Mouse (Mus musculus) MEL (cell line): Measurements from ENCODE around the gene Dennd2c. TPM values are rescaled to one million over a fixed set of nuclear protein-coding genes. Genes with fewer than 3 reads are reported as not detected.

Experiments
- DNase-seq: peaks from one replicate; pipeline ENCODE4 v3.0.0; 2011; ENCODE audit warnings: low read depth, low spot score
- H3K27ac ChIP-seq: 2 replicates; pipeline ENCODE4 v1.5.1; 2012; ENCODE audit warnings: low read depth, mild to moderate bottlenecking, control low read depth, low read length, moderate library complexity; ENCODE audit not compliant: control insufficient read depth
- H3K27me3 ChIP-seq, 2 experiments: fragments of 150-350 bp in 1 of 2; sonication (generic) in 1 of 2; 2 replicates each; pipeline ENCODE4 v1.6.1; 2012; ENCODE audit warnings: low read length in 2 of 2, mild to moderate bottlenecking in 2 of 2, improper control_type of control experiment in 1 of 2, moderate library complexity in 1 of 2; ENCODE audit not compliant: insufficient read depth in 2 of 2, control insufficient read depth in 1 of 2
- H3K36me3 ChIP-seq, 2 experiments: 2 replicates each; pipeline ENCODE4 v1.6.1; 2012 to 2014; ENCODE audit warnings: low read length in 2 of 2, improper control_type of control experiment in 1 of 2, inconsistent platforms in 1 of 2, mild to moderate bottlenecking in 1 of 2; ENCODE audit not compliant: insufficient read depth in 2 of 2, control insufficient read depth in 1 of 2
- H3K4me1 ChIP-seq, 2 experiments: fragments of 150-350 bp in 1 of 2; sonication (generic) in 1 of 2; 2 replicates each; pipeline ENCODE4 v1.6.1; 2012; ENCODE audit warnings: low read length in 2 of 2, improper control_type of control experiment in 1 of 2, mild to moderate bottlenecking in 1 of 2; ENCODE audit not compliant: insufficient read depth in 2 of 2, control insufficient read depth in 1 of 2
- H3K4me3 ChIP-seq, 2 experiments: fragments of 150-350 bp in 1 of 2; sonication (generic) in 1 of 2; 2 replicates each; pipeline ENCODE4 v1.5.1; 2012; ENCODE audit warnings: low read depth in 2 of 2, low read length in 2 of 2, mild to moderate bottlenecking in 2 of 2, moderate library complexity in 2 of 2, control low read depth in 1 of 2, improper control_type of control experiment in 1 of 2; ENCODE audit not compliant: control insufficient read depth in 1 of 2, insufficient read depth in 1 of 2
- H3K79me2 ChIP-seq: 2 replicates; pipeline ENCODE4 v1.6.1; 2012; ENCODE audit warnings: mild to moderate bottlenecking, low read length, moderate library complexity; ENCODE audit not compliant: control insufficient read depth, poor library complexity, insufficient read depth
- H3K9ac ChIP-seq: 2 replicates; pipeline ENCODE4 v1.6.1; 2012; ENCODE audit warnings: low read depth, mild to moderate bottlenecking, control low read depth, low read length, moderate library complexity; ENCODE audit not compliant: control insufficient read depth, poor library complexity, severe bottlenecking
- H3K9me3 ChIP-seq: fragments of 150-350 bp; sonication (generic); replicated peaks from 2 replicates; pipeline ENCODE4 v1.6.1; 2012; ENCODE audit warnings: mild to moderate bottlenecking, low read length, improper control_type of control experiment, moderate library complexity; ENCODE audit not compliant: insufficient read depth
- CHD2 ChIP-seq: IDR thresholded peaks from 2 replicates; pipeline ENCODE4 v1.6.1; 2011; ENCODE audit warnings: low read length, improper control_type of control experiment
- CTCF ChIP-seq, 3 experiments: IDR thresholded peaks in 2 of 3; conservative IDR thresholded peaks in 1 of 3; 2 replicates each; pipeline ENCODE4 v1.5.1; 2011 to 2012; ENCODE audit warnings: low read length in 3 of 3, low read depth in 2 of 3, mild to moderate bottlenecking in 2 of 3, improper control_type of control experiment in 1 of 3, inconsistent platforms in 1 of 3, mixed read lengths in 1 of 3, moderate library complexity in 1 of 3; ENCODE audit not compliant: control insufficient read depth in 1 of 3, insufficient read depth in 1 of 3, poor library complexity in 1 of 3, severe bottlenecking in 1 of 3
- ELF1 ChIP-seq: IDR thresholded peaks from 2 replicates; pipeline ENCODE4 v1.6.1; 2014; ENCODE audit warnings: low read depth, mild to moderate bottlenecking, inconsistent platforms, low read length, improper control_type of control experiment, moderate library complexity
- EP300 ChIP-seq, 2 experiments: IDR thresholded peaks; 2 replicates each; pipeline ENCODE4 v1.6.1; 2011; ENCODE audit warnings: improper control_type of control experiment in 2 of 2, low read length in 2 of 2, low read depth in 1 of 2, mild to moderate bottlenecking in 1 of 2
- GABPA ChIP-seq: IDR thresholded peaks from 2 replicates; pipeline ENCODE4 v1.6.1; 2012; ENCODE audit warnings: low read depth, mild to moderate bottlenecking, inconsistent platforms, low read length, improper control_type of control experiment, moderate library complexity
- GATA1 ChIP-seq: IDR thresholded peaks from 2 replicates; pipeline ENCODE4 v1.6.1; 2011; ENCODE audit warnings: low read depth, low read length, improper control_type of control experiment
- KAT2A ChIP-seq: conservative IDR thresholded peaks from 2 replicates; pipeline ENCODE4 v1.6.1; 2012; ENCODE audit warnings: low read depth, low read length, improper control_type of control experiment, inconsistent platforms
- MAFK ChIP-seq: IDR thresholded peaks from 2 replicates; pipeline ENCODE4 v1.6.1; 2011; ENCODE audit warnings: low read depth, mild to moderate bottlenecking, low read length, improper control_type of control experiment, borderline replicate concordance
- MAX ChIP-seq: IDR thresholded peaks from 2 replicates; pipeline ENCODE4 v1.6.1; 2011; ENCODE audit warnings: low read length, improper control_type of control experiment
- MYB ChIP-seq: IDR thresholded peaks from 2 replicates; pipeline ENCODE4 v1.6.1; 2011; ENCODE audit warnings: mild to moderate bottlenecking, low read depth, low read length, improper control_type of control experiment
- NRF1 ChIP-seq: IDR thresholded peaks from 2 replicates; pipeline ENCODE4 v1.6.1; 2014; ENCODE audit warnings: low read depth, mild to moderate bottlenecking, inconsistent platforms, low read length, improper control_type of control experiment, moderate library complexity; ENCODE audit not compliant: poor library complexity, insufficient read depth, severe bottlenecking
- POLR2A ChIP-seq, 2 experiments: IDR thresholded peaks; 2 replicates each; pipeline ENCODE4 v1.6.1; 2011 to 2012; ENCODE audit warnings: low read length in 2 of 2, mild to moderate bottlenecking in 2 of 2, control low read depth in 1 of 2, improper control_type of control experiment in 1 of 2, low read depth in 1 of 2, moderate library complexity in 1 of 2; ENCODE audit not compliant: control insufficient read depth in 1 of 2, insufficient read depth in 1 of 2, poor library complexity in 1 of 2
- POLR2AphosphoS2 ChIP-seq: IDR thresholded peaks from 2 replicates; pipeline ENCODE4 v1.6.1; 2011; ENCODE audit warnings: low read length, improper control_type of control experiment
- RAD21 ChIP-seq: IDR thresholded peaks from 2 replicates; pipeline ENCODE4 v1.6.1; 2011; ENCODE audit warnings: mild to moderate bottlenecking, low read depth, low read length, improper control_type of control experiment
- SIN3A ChIP-seq: IDR thresholded peaks from 2 replicates; pipeline ENCODE4 v1.6.1; 2012; ENCODE audit warnings: low read length, improper control_type of control experiment, inconsistent platforms
- SMC3 ChIP-seq: IDR thresholded peaks from 2 replicates; pipeline ENCODE4 v1.6.1; 2011; ENCODE audit warnings: low read depth, low read length, improper control_type of control experiment
- TBP ChIP-seq: IDR thresholded peaks from 2 replicates; pipeline ENCODE4 v1.8.0; 2011; ENCODE audit warnings: low read depth, low read length, improper control_type of control experiment
- USF1 ChIP-seq: IDR thresholded peaks from 2 replicates; pipeline ENCODE4 v1.6.1; 2014; ENCODE audit warnings: low read depth, mild to moderate bottlenecking, inconsistent platforms, low read length, improper control_type of control experiment, moderate library complexity
- USF2 ChIP-seq, 2 experiments: IDR thresholded peaks; 2 replicates each; pipeline ENCODE4 v1.6.1; 2011 to 2012; ENCODE audit warnings: improper control_type of control experiment in 2 of 2, low read length in 2 of 2, borderline replicate concordance in 1 of 2, inconsistent platforms in 1 of 2, low read depth in 1 of 2, mild to moderate bottlenecking in 1 of 2; ENCODE audit not compliant: insufficient read depth in 1 of 2
- ZC3H11A ChIP-seq: IDR thresholded peaks from 2 replicates; pipeline ENCODE4 v1.6.1; 2012; ENCODE audit warnings: low read depth, mild to moderate bottlenecking, inconsistent platforms, low read length, improper control_type of control experiment
- ZMIZ1 ChIP-seq: IDR thresholded peaks from 2 replicates; pipeline ENCODE4 v1.6.1; 2012; ENCODE audit warnings: low read depth, mild to moderate bottlenecking, inconsistent platforms, low read length, improper control_type of control experiment, moderate library complexity
- polyA plus RNA-seq, 2 experiments: library from polyadenylated mRNA; stranded (reverse) in 1 of 2; unstranded in 1 of 2; fragments of >175 nt in 1 of 2; fragments of >200 nt in 1 of 2; gene quantifications; 2 replicates each; pipeline versions ENCODE4 v1.2.1 to v1.2.4; 2012; ENCODE audit warnings: low replicate concordance in 2 of 2, low read depth in 1 of 2; ENCODE audit not compliant: insufficient read length in 2 of 2, insufficient read depth in 1 of 2, missing spikeins in 1 of 2
- total RNA-seq: library from RNA; depleted of rRNA; stranded (reverse); fragments of 300-350 nt; gene quantifications from 2 replicates; pipeline ENCODE4 v1.2.3, GENCODE M21; 2012

The Dennd2c gene
- total and polyA plus RNA-seq, 3 experiments = 5.0 to 8.0 TPM; not detected in 1

GRCm38 (mm10) chr3:103179527-103179926 is 77.1 kb downstream of the Dennd2c start:
- H3K4me1 ChIP-seq = peaks cover 7 to 16% of the 10 kb centered on the region in 2 experiments
- H3K27me3 ChIP-seq = no peaks in the 10 kb centered on the region
- DNase-seq = no peak
- no peak overlapping the region for H3K4me3 ChIP-seq
- H3K27ac ChIP-seq = no peak overlapping the region
- H3K9me3 ChIP-seq = no peaks in the 10 kb centered on the region
- H3K36me3 ChIP-seq = peaks cover 27 to 29% of the 10 kb centered on the region in 2 experiments
- TF ChIP-seq POLR2AphosphoS2 (0 out of 2 replicates have a peak, but pooled peaks have one; percentile 39), USF1 (no peak)
- no peak overlapping the region for H3K9ac ChIP-seq
- H3K79me2 ChIP-seq = no peaks in the 10 kb centered on the region

DNA sequence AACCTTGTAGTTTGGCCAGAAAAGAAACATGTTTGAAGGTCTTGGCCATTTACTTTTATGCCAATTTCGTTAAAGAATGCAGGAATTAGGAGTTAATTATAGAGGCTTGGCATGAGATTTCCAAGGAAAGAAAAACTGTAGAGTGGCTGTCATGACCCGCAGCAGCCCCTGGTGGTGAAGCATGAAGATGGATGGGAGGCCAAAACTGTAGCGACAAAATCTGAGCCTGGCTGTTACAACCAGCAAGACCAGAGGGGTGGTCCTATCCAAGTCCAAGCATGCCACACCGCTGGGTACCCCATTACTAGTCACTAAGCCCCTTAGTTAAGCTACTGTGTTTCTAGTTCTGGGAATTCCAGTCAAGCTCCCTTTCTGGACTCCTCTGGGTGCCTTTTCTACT is 78.8 kb downstream of the Dennd2c start:
- H3K79me2 ChIP-seq = no peaks in the 10 kb centered on the region
- H3K27ac ChIP-seq = no peak overlapping the region
- H3K36me3 ChIP-seq = peaks cover 12 to 14% of the 10 kb centered on the region in 2 experiments
- TF ChIP-seq ZC3H11A = 0 out of 2 replicates have a peak, but pooled peaks have one; percentile 15
- peak; percentile 19 for TF ChIP-seq RAD21
- TF ChIP-seq CTCF (IDR thresholded peaks at IDR 0.05 in 2 of 3, conservative IDR thresholded peaks at IDR 0.05 in 1 of 3; ENCODE audit: control insufficient read depth in 1 of 3, insufficient read depth in 1 of 3, low read depth in 2 of 3, low read length in 3 of 3, poor library complexity in 1 of 3, severe bottlenecking in 1 of 3) = peak; percentile 7 to 46 (median 42); a peak in 4 of 6 replicates
- no peak for TF ChIP-seq POLR2A (IDR thresholded peaks at IDR 0.05; ENCODE audit: control insufficient read depth in 1 of 2, insufficient read depth in 1 of 2, low read depth in 1 of 2, low read length in 2 of 2, poor library complexity in 1 of 2)
- TF ChIP-seq SMC3 = peak; percentile 49
- H3K4me3 ChIP-seq = no peak overlapping the region
- no peaks in the 10 kb centered on the region for H3K27me3 ChIP-seq
- peaks cover 7 to 9% of the 10 kb centered on the region in 2 experiments for H3K4me1 ChIP-seq
- H3K9ac ChIP-seq = no peak overlapping the region
- no peaks in the 10 kb centered on the region for H3K9me3 ChIP-seq
- DNase-seq = no peak

- Histone ChIP-seq H3K79me2 (no peaks in the 10 kb centered on the region), H3K4me1 (no peaks in the 10 kb centered on the region), H3K9me3 (no peaks in the 10 kb centered on the region), H3K36me3 (peaks cover 0 to 6% of the 10 kb centered on the region in 2 experiments; a peak in 2 of 4 replicates), H3K4me3 (no peak overlapping the region), H3K27ac (no peak overlapping the region), H3K27me3 (no peaks in the 10 kb centered on the region), H3K9ac (no peak overlapping the region)
- no peak for TF ChIP-seq MAFK
- TF ChIP-seq SIN3A = no peak
- TF ChIP-seq KAT2A = no peak
- no peak for TF ChIP-seq GATA1
- no peak for TF ChIP-seq ELF1
- TF ChIP-seq ZMIZ1 = no peak
- no peak for TF ChIP-seq USF1
- TF ChIP-seq NRF1 = no peak
- no peak for TF ChIP-seq TBP
- no peak for TF ChIP-seq CHD2
- no peak for TF ChIP-seq MAX
- no peak for TF ChIP-seq CTCF (IDR thresholded peaks at IDR 0.05 in 2 of 3, conservative IDR thresholded peaks at IDR 0.05 in 1 of 3; ENCODE audit: control insufficient read depth in 1 of 3, insufficient read depth in 1 of 3, low read depth in 2 of 3, low read length in 3 of 3, poor library complexity in 1 of 3, severe bottlenecking in 1 of 3)
- TF ChIP-seq POLR2A (IDR thresholded peaks at IDR 0.05; ENCODE audit: control insufficient read depth in 1 of 2, insufficient read depth in 1 of 2, low read depth in 1 of 2, low read length in 2 of 2, poor library complexity in 1 of 2) = no peak
- no peak for TF ChIP-seq EP300 (IDR thresholded peaks at IDR 0.05; ENCODE audit: low read depth in 1 of 2, low read length in 2 of 2)
- no peak for TF ChIP-seq MYB
- TF ChIP-seq USF2 (IDR thresholded peaks at IDR 0.05; ENCODE audit: borderline replicate concordance in 1 of 2, insufficient read depth in 1 of 2, low read depth in 1 of 2, low read length in 2 of 2) = no peak
- TF ChIP-seq GABPA = no peak
- no peak for DNase-seq
Observed at GRCm38 (mm10) chr3:103182821-103183220, 80.4 kb downstream of the Dennd2c start.
